Mouse (Mus musculus) megakaryocyte, embryonic 14.5 days (primary cell): ENCODE measurements around the gene Ptbp1.

Experiments used
- FLI1 ChIP-seq: IDR thresholded peaks from 2 replicates; pipeline ENCODE4 v1.6.1; 2012; ENCODE audit warnings: low read length, inconsistent platforms, mixed read lengths
- GATA1 ChIP-seq: IDR thresholded peaks from 3 replicates; pipeline ENCODE4 v1.6.1; 2012; ENCODE audit warnings: mixed read lengths, low read length, inconsistent platforms, borderline replicate concordance

DNA sequence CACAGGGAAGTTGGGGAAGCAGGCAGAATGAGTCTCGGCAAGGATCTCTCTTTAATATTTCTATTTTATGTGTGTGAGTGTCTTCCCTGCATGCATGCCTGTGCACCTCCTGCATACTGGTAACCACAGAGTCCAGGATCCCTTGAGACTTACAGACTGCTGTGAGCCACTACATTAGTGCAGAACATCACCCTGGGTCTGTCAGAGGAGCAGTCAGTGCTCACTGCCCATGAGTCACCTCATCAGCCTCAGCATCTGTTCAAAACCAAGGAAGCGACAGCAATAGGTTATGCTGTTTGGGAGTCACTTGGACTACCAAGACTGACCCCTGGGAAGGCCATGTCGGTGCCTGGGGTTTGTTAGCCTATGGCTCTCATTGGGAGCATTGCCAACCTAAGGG, 11.9 kb upstream of the Ptbp1 start:
- TF ChIP-seq FLI1 (no peak), GATA1 (no peak)
